Mouse (Mus musculus): ENCODE data around the gene Igfl3. TPM values are rescaled to one million over a fixed set of nuclear protein-coding genes. Genes with fewer than 3 reads are reported as not detected.

Gene Igfl3
- not detected in 2 replicates for polyA plus RNA-seq (2015; fragmentation: Nextera tagmentation; extraction: Ambion mirVana)

GRCm38 (mm10) chr7:18176194-18176593 lies at the start of gene Igfl3:
Gene Igfl3, plus strand, starts transcription at chr7:18176494.
- no peak for ATAC-seq
- Histone ChIP-seq H3K4me3 (ENCODE audit: low read depth, low read length) (no peak within 1 kb of the TSS), H3K36me3 (ENCODE audit: control insufficient read depth, insufficient read depth, low read length) (no peaks in the 10 kb centered on the region), H3K9ac (ENCODE audit: low read depth, low read length) (no peak within 1 kb of the TSS), H3K27ac (ENCODE audit: low read length) (no peak within 1 kb of the TSS), H3K27me3 (ENCODE audit: control insufficient read depth, insufficient read depth, low read depth, low read length) (no peaks in the 10 kb centered on the region), H3K4me2 (ENCODE audit: low read length) (no peak within 1 kb of the TSS), H3K4me1 (ENCODE audit: control insufficient read depth, insufficient read depth, low read length) (no peaks in the 10 kb centered on the region), H3K9me3 (replicated peaks; ENCODE audit: control insufficient read depth, low read length, poor library complexity, severe bottlenecking) (peaks cover 29% of the 10 kb centered on the region)

- ATAC-seq: no peak
- Histone ChIP-seq H3K9me3 (replicated peaks; ENCODE audit: control insufficient read depth, low read length, poor library complexity, severe bottlenecking) (no peaks in the 10 kb centered on the region; the same call in 1 of the 2 replicates), H3K4me2 (ENCODE audit: low read length) (no peak overlapping the region), H3K9ac (ENCODE audit: low read depth, low read length) (no peak overlapping the region), H3K4me3 (ENCODE audit: low read depth, low read length) (no peak overlapping the region), H3K4me1 (ENCODE audit: control insufficient read depth, insufficient read depth, low read length) (no peaks in the 10 kb centered on the region), H3K27ac (ENCODE audit: low read length) (no peak overlapping the region), H3K27me3 (ENCODE audit: control insufficient read depth, insufficient read depth, low read depth, low read length) (no peaks in the 10 kb centered on the region), H3K36me3 (ENCODE audit: control insufficient read depth, insufficient read depth, low read length) (no peaks in the 10 kb centered on the region)
- 15% methylated on average over 9 of the region's 9 CpGs for WGBS
These were observed 34.6 kb downstream of the Igfl3 start for GRCm38 (mm10) chr7:18210938-18211337.

GRCm38 (mm10) chr7:18214699-18215098 lies 38.4 kb downstream of the Igfl3 start:
- H3K9ac ChIP-seq (ENCODE audit: low read depth, low read length): no peak overlapping the region
- no peak for ATAC-seq
- no peak overlapping the region for H3K27ac ChIP-seq (ENCODE audit: low read length)
- no peaks in the 10 kb centered on the region for H3K36me3 ChIP-seq (ENCODE audit: control insufficient read depth, insufficient read depth, low read length)
- H3K4me1 ChIP-seq (ENCODE audit: control insufficient read depth, insufficient read depth, low read length): no peaks in the 10 kb centered on the region
- no peaks in the 10 kb centered on the region for H3K27me3 ChIP-seq (ENCODE audit: control insufficient read depth, insufficient read depth, low read depth, low read length)
- H3K4me2 ChIP-seq (ENCODE audit: low read length): no peak overlapping the region
- H3K9me3 ChIP-seq (replicated peaks; ENCODE audit: control insufficient read depth, low read length, poor library complexity, severe bottlenecking): no peaks in the 10 kb centered on the region; the same call in 1 of the 2 replicates
- WGBS: 68% methylated on average over 1 of the region's 1 CpGs
- H3K4me3 ChIP-seq (ENCODE audit: low read depth, low read length): no peak overlapping the region

Other genes starting within 250 kb of the Igfl3 start
- gene Ceacam11, start 204.4 kb upstream of the Igfl3 start, polyA plus RNA-seq (2015; fragmentation: Nextera tagmentation; extraction: Ambion mirVana): not detected in 2 replicates
- not detected in 2 replicates for gene Ceacam13, start 166.6 kb upstream of the Igfl3 start, polyA plus RNA-seq (2015; fragmentation: Nextera tagmentation; extraction: Ambion mirVana)
- gene Ceacam12, start 110.6 kb upstream of the Igfl3 start, polyA plus RNA-seq (2015; fragmentation: Nextera tagmentation; extraction: Ambion mirVana): not detected in 2 replicates
- not detected in 2 replicates for gene Mill1, start 68.9 kb downstream of the Igfl3 start, polyA plus RNA-seq (2015; fragmentation: Nextera tagmentation; extraction: Ambion mirVana)
- gene Psg18, start 178.5 kb downstream of the Igfl3 start, polyA plus RNA-seq (2015; fragmentation: Nextera tagmentation; extraction: Ambion mirVana): not detected in 2 replicates